Mouse (Mus musculus): ENCODE measurements around the gene Rasa2. TPM values are rescaled to one million over a fixed set of nuclear protein-coding genes. Genes with fewer than 3 reads are reported as not detected.

Rasa2 gene
- total and polyA plus RNA-seq, 3 experiments, result 9.7 to 9.8 (median 9.8) TPM

DNA sequence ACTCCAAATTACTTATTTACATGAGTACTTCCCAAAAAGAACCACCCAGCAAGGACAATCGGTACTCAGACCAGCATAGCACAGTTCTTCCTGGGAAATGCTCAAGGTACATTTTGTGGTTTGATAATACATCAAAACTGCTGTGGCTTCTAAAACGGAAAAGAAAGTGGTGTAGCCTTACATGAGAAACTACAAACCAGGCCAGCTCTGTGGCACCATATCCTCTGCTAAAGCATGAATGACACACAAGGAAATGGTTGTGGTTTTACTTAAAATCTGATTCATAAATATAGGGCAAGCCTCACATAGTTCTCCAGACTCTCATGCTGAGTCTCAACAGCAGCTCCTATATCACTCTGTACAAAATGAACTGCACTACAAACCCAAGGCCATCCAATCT lies 48.3 kb downstream of the Rasa2 start:
- no peaks in the 10 kb centered on the region for H3K9me3 ChIP-seq (replicated peaks; ENCODE audit: low read length)
- H3K4me1 ChIP-seq (ENCODE audit: control insufficient read depth in 1 of 2, insufficient read depth in 2 of 2), result peaks cover 0 to 22% of the 10 kb centered on the region in 2 experiments; a peak in 2 of 4 replicates
- H3K36me3 ChIP-seq (replicated peaks in 1 of 2; ENCODE audit: control insufficient read depth in 1 of 2, insufficient read depth in 1 of 2, low read length in 1 of 2), result peaks cover 10 to 24% of the 10 kb centered on the region in 2 experiments
- H3K27me3 ChIP-seq (replicated peaks), result no peaks in the 10 kb centered on the region
- no peak overlapping the region for H3K4me3 ChIP-seq (replicated peaks in 1 of 3; ENCODE audit: low read depth in 2 of 3, low read length in 2 of 3, poor library complexity in 1 of 3)
- dilution Hi-C loops (cut with MboI; ENCODE audit: extremely low pct_ligation_motif_present, extremely low pct_unique_long_range_greater_than_20kb, low sequenced_read_pairs) (no loop called here), in situ Hi-C loops (cut with MboI; ENCODE audit: low pct_ligation_motif_present, low pct_unique_long_range_greater_than_20kb, low sequenced_read_pairs) (no loop called here)
- H3K27ac ChIP-seq (ENCODE audit: insufficient read depth, low read depth), result no peak overlapping the region
- no peak overlapping the region for H3K9ac ChIP-seq (ENCODE audit: insufficient read depth, low read depth)
- TF ChIP-seq ZKSCAN1 (IDR thresholded peaks at IDR 0.05; ENCODE audit: borderline replicate concordance, low read depth, low read length) (no peak), ELF1 (IDR thresholded peaks at IDR 0.05; ENCODE audit: low read depth, low read length) (no peak), POLR2A (IDR thresholded peaks at IDR 0.05; ENCODE audit: low read depth, low read length) (no peak), JUND (conservative IDR thresholded peaks at IDR 0.05; ENCODE audit: low read depth, low read length) (no peak), UBTF (IDR thresholded peaks at IDR 0.05; ENCODE audit: low read depth, low read length) (no peak), GABPA (IDR thresholded peaks at IDR 0.05; ENCODE audit: insufficient replicate concordance, low read depth, low read length) (no peak), ETS1 (conservative IDR thresholded peaks at IDR 0.05; ENCODE audit: low read depth, low read length) (no peak), PAX5 (IDR thresholded peaks at IDR 0.05; ENCODE audit: low read length) (no peak), TCF12 (IDR thresholded peaks at IDR 0.05; ENCODE audit: low read depth, low read length) (no peak), NELFE (IDR thresholded peaks at IDR 0.05; ENCODE audit: low read depth, low read length) (no peak), MXI1 (IDR thresholded peaks at IDR 0.05; ENCODE audit: low read depth, low read length) (no peak), RAD21 (IDR thresholded peaks at IDR 0.05; ENCODE audit: low read depth, low read length) (no peak), MAZ (IDR thresholded peaks at IDR 0.05; ENCODE audit: low read depth, low read length) (no peak), USF1 (IDR thresholded peaks at IDR 0.05; ENCODE audit: low read depth, low read length) (no peak), JUN (IDR thresholded peaks at IDR 0.05; ENCODE audit: insufficient read depth, low read depth, low read length) (no peak), MEF2A (IDR thresholded peaks at IDR 0.05; ENCODE audit: borderline replicate concordance, low read depth, low read length) (no peak), NRF1 (IDR thresholded peaks at IDR 0.05; ENCODE audit: low read depth, low read length) (no peak), CHD1 (IDR thresholded peaks at IDR 0.05; ENCODE audit: low read depth, low read length) (no peak), RCOR1 (conservative IDR thresholded peaks at IDR 0.05; ENCODE audit: low read depth, low read length) (no peak), KAT2A (IDR thresholded peaks at IDR 0.05; ENCODE audit: insufficient replicate concordance, low read length) (no peak)
- DNase-seq (ENCODE audit: extremely low read depth), result peak; percentile 6
- no peak overlapping the region for H3K4me2 ChIP-seq (ENCODE audit: insufficient read depth, low read depth, poor library complexity, severe bottlenecking)
- H3K79me2 ChIP-seq (replicated peaks; ENCODE audit: control insufficient read depth, extremely low read depth, insufficient read depth, poor library complexity, severe bottlenecking), result no peaks in the 10 kb centered on the region

- no peaks in the 10 kb centered on the region for H3K9me3 ChIP-seq (replicated peaks; ENCODE audit: low read length)
- dilution Hi-C loops (cut with MboI; ENCODE audit: extremely low pct_ligation_motif_present, extremely low pct_unique_long_range_greater_than_20kb, low sequenced_read_pairs) (no loop called here), in situ Hi-C loops (cut with MboI; ENCODE audit: low pct_ligation_motif_present, low pct_unique_long_range_greater_than_20kb, low sequenced_read_pairs) (loop anchor here (5.0 kb wide), 1 partner anchor 74 kb away; no protein-coding TSS in a partner anchor)
- H3K9ac ChIP-seq (ENCODE audit: insufficient read depth, low read depth), result no peak overlapping the region
- H3K79me2 ChIP-seq (replicated peaks; ENCODE audit: control insufficient read depth, extremely low read depth, insufficient read depth, poor library complexity, severe bottlenecking), result no peaks in the 10 kb centered on the region
- no peak for DNase-seq (ENCODE audit: extremely low read depth)
- H3K27ac ChIP-seq (ENCODE audit: insufficient read depth, low read depth), result no peak overlapping the region
- TF ChIP-seq MAZ (IDR thresholded peaks at IDR 0.05; ENCODE audit: low read depth, low read length), result no peak
- TF ChIP-seq NELFE (IDR thresholded peaks at IDR 0.05; ENCODE audit: low read depth, low read length), result no peak
- TF ChIP-seq KAT2A (IDR thresholded peaks at IDR 0.05; ENCODE audit: insufficient replicate concordance, low read length), result no peak
- TF ChIP-seq SMC3 (IDR thresholded peaks at IDR 0.05; ENCODE audit: low read depth, low read length), result no peak
- TF ChIP-seq USF1 (IDR thresholded peaks at IDR 0.05; ENCODE audit: low read depth, low read length), result no peak
- TF ChIP-seq MAX (IDR thresholded peaks at IDR 0.05; ENCODE audit: low read length), result no peak
- no peak overlapping the region for H3K4me2 ChIP-seq (ENCODE audit: insufficient read depth, low read depth, poor library complexity, severe bottlenecking)
- H3K4me1 ChIP-seq (ENCODE audit: control insufficient read depth in 1 of 2, insufficient read depth in 2 of 2), result peaks cover 0 to 26% of the 10 kb centered on the region in 2 experiments; a peak in 2 of 4 replicates
- H3K27me3 ChIP-seq (replicated peaks), result no peaks in the 10 kb centered on the region
- no peak overlapping the region for H3K4me3 ChIP-seq (replicated peaks in 1 of 3; ENCODE audit: low read depth in 2 of 3, low read length in 2 of 3, poor library complexity in 1 of 3)
- peaks cover 13 to 33% of the 10 kb centered on the region in 2 experiments for H3K36me3 ChIP-seq (replicated peaks in 1 of 2; ENCODE audit: control insufficient read depth in 1 of 2, insufficient read depth in 1 of 2, low read length in 1 of 2)
Observed at GRCm38 (mm10) chr9:96578190-96578589, 53.2 kb downstream of the Rasa2 start.
